Mouse (Mus musculus): Measurements from ENCODE around the gene Cdkl1. TPM values are rescaled to one million over a fixed set of nuclear protein-coding genes. Genes with fewer than 3 reads are reported as not detected.

The Cdkl1 gene
- total RNA-seq, 2 experiments from 2014 or later: 28.9 to 30.8 TPM

- Histone ChIP-seq H3K27ac (no peak overlapping the region), H3K4me3 (no peak overlapping the region)
- intact Hi-C loops (cut with DNase I): no loop called here
- no peak for DNase-seq (ENCODE audit: extremely low spot score in 1 of 2, low spot score in 2 of 2)
- no peak for TF ChIP-seq CTCF (IDR thresholded peaks at IDR 0.05)
Measured at GRCm38 (mm10) chr12:69781935-69782650, 9.0 kb downstream of the Cdkl1 start.

- no peak for TF ChIP-seq CTCF (IDR thresholded peaks at IDR 0.05)
- Histone ChIP-seq H3K4me3 (no peak overlapping the region), H3K27ac (no peak overlapping the region)
- intact Hi-C loops (cut with DNase I): no loop called here
- DNase-seq (ENCODE audit: extremely low spot score in 1 of 2, low spot score in 2 of 2): no peak
Measured at GRCm38 (mm10) chr12:69781480-69781879, 9.6 kb downstream of the Cdkl1 start.

- DNase-seq (ENCODE audit: extremely low spot score in 1 of 2, low spot score in 2 of 2): no peak
- intact Hi-C loops (cut with DNase I): no loop called here
- TF ChIP-seq CTCF (IDR thresholded peaks at IDR 0.05): no peak
- no peak overlapping the region for H3K27ac ChIP-seq
- H3K4me3 ChIP-seq: no peak overlapping the region
Measured at GRCm38 (mm10) chr12:69777957-69778356, 13.1 kb downstream of the Cdkl1 start.

- intact Hi-C loops (cut with DNase I): no loop called here
- TF ChIP-seq CTCF (IDR thresholded peaks at IDR 0.05): no peak
- H3K27ac ChIP-seq: no peak overlapping the region
- no peak overlapping the region for H3K4me3 ChIP-seq
- DNase-seq (ENCODE audit: extremely low spot score in 1 of 2, low spot score in 2 of 2): no peak
Measured at GRCm38 (mm10) chr12:69777341-69777730, 13.7 kb downstream of the Cdkl1 start.

GRCm38 (mm10) chr12:69776607-69777340, 14.3 kb downstream of the Cdkl1 start:
- intact Hi-C loops (cut with DNase I): no loop called here
- no peak overlapping the region for H3K4me3 ChIP-seq

GRCm38 (mm10) chr12:69768841-69769240, 22.2 kb downstream of the Cdkl1 start:
- no peak for TF ChIP-seq CTCF (IDR thresholded peaks at IDR 0.05)
- Histone ChIP-seq H3K4me3 (no peak overlapping the region), H3K27ac (no peak overlapping the region)
- intact Hi-C loops (cut with DNase I): no loop called here
- no peak for DNase-seq (ENCODE audit: extremely low spot score in 1 of 2, low spot score in 2 of 2)

More at GRCm38 (mm10) chr12:69776607-69777340, 14.3 kb downstream of the Cdkl1 start:
- no peak overlapping the region for H3K27ac ChIP-seq
- no peak for TF ChIP-seq CTCF (IDR thresholded peaks at IDR 0.05)
- no peak for DNase-seq (ENCODE audit: extremely low spot score in 1 of 2, low spot score in 2 of 2)

- no peak for TF ChIP-seq CTCF (IDR thresholded peaks at IDR 0.05)
- intact Hi-C loops (cut with DNase I): no loop called here
- no peak for DNase-seq (ENCODE audit: extremely low spot score in 1 of 2, low spot score in 2 of 2)
- Histone ChIP-seq H3K27ac (no peak overlapping the region), H3K4me3 (no peak overlapping the region)
Measured at GRCm38 (mm10) chr12:69767476-69768258, 23.4 kb downstream of the Cdkl1 start.

- intact Hi-C loops (cut with DNase I): no loop called here
- TF ChIP-seq CTCF (IDR thresholded peaks at IDR 0.05): no peak
- DNase-seq (ENCODE audit: extremely low spot score in 1 of 2, low spot score in 2 of 2): no peak
- Histone ChIP-seq H3K4me3 (no peak overlapping the region), H3K27ac (no peak overlapping the region)
Measured at GRCm38 (mm10) chr12:69766185-69766904, 24.7 kb downstream of the Cdkl1 start.

GRCm38 (mm10) chr12:69765543-69765942, 25.5 kb downstream of the Cdkl1 start:
- TF ChIP-seq CTCF (IDR thresholded peaks at IDR 0.05): no peak
- no peak overlapping the region for H3K27ac ChIP-seq
- no peak overlapping the region for H3K4me3 ChIP-seq
- intact Hi-C loops (cut with DNase I): no loop called here
- no peak for DNase-seq (ENCODE audit: extremely low spot score in 1 of 2, low spot score in 2 of 2)

- no peak for TF ChIP-seq CTCF (IDR thresholded peaks at IDR 0.05)
- H3K4me3 ChIP-seq: no peak overlapping the region
- H3K27ac ChIP-seq: no peak overlapping the region
- DNase-seq (ENCODE audit: extremely low spot score in 1 of 2, low spot score in 2 of 2): no peak
- intact Hi-C loops (cut with DNase I): no loop called here
Measured at GRCm38 (mm10) chr12:69761603-69762002, 29.5 kb downstream of the Cdkl1 start.

- Histone ChIP-seq H3K4me3 (no peak overlapping the region), H3K27ac (no peak overlapping the region)
- intact Hi-C loops (cut with DNase I): no loop called here
- no peak for TF ChIP-seq CTCF (IDR thresholded peaks at IDR 0.05)
- no peak for DNase-seq (ENCODE audit: extremely low spot score in 1 of 2, low spot score in 2 of 2)
Measured at GRCm38 (mm10) chr12:69760743-69761406, 30.2 kb downstream of the Cdkl1 start.

Measured in left cerebral cortex, adult 2 months (tissue).